Mouse (Mus musculus): Measurements from ENCODE around the gene Gnb1l. TPM values are rescaled to one million over a fixed set of nuclear protein-coding genes. Genes with fewer than 3 reads are reported as not detected.
A peak's percentile ranks its signal among the peaks of the same experiment; 100 is the strongest.
"Not testable (repeated sequence)": the region's sequence is repeated elsewhere in the genome, so short reads cannot be mapped to it uniquely, and the experiment has no call there.

Gnb1l gene
- polyA plus RNA-seq, 1 experiment from 2014 or later: 13.9 TPM

DNA sequence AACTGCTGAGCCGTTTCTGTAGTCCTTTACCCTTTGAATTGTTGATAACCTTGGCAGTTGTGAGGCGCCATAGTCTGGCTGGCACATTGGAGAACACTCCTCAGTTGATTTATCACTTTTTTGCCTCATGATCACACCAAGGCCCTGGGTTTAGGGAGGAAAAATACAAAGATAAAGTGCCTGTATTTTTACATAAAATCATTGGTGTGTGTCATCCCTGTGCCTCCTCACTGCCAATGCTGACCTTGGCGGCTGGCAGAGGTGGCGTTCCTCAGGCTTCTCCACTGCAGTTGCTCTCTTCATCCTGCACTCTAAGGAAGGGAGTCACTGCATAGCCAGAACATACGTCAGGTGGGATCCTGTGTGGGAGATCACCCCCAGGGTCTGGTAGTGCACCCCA is 13.2 kb downstream of the Gnb1l start:
- no peaks in the 10 kb centered on the region for H3K27me3 ChIP-seq
- ATAC-seq (ENCODE audit: low read depth): no peak
- no peak overlapping the region for H3K9ac ChIP-seq
- WGBS: 86% methylated on average over 5 of the region's 5 CpGs
- no peak overlapping the region for H3K27ac ChIP-seq (replicated peaks)
- H3K4me1 ChIP-seq (replicated peaks): no peaks in the 10 kb centered on the region
- H3K4me2 ChIP-seq: no peak overlapping the region
- no peaks in the 10 kb centered on the region for H3K9me3 ChIP-seq
- H3K36me3 ChIP-seq: no peaks in the 10 kb centered on the region
- H3K4me3 ChIP-seq: no peak overlapping the region

GRCm38 (mm10) chr16:18513508-18513907 is 15.0 kb downstream of the Gnb1l start:
- Histone ChIP-seq H3K4me2 (no peak overlapping the region), H3K27me3 (no peaks in the 10 kb centered on the region), H3K4me3 (no peak overlapping the region), H3K9ac (no peak overlapping the region), H3K27ac (replicated peaks) (no peak overlapping the region), H3K4me1 (replicated peaks) (no peaks in the 10 kb centered on the region), H3K9me3 (no peaks in the 10 kb centered on the region), H3K36me3 (no peaks in the 10 kb centered on the region)
- no peak for ATAC-seq (ENCODE audit: low read depth)
- 76% methylated on average over 6 of the region's 6 CpGs for WGBS

GRCm38 (mm10) chr16:18518091-18518490 is 19.6 kb downstream of the Gnb1l start:
- Histone ChIP-seq H3K27me3 (no peaks in the 10 kb centered on the region), H3K4me3 (no peak overlapping the region), H3K27ac (replicated peaks) (no peak overlapping the region), H3K9me3 (no peaks in the 10 kb centered on the region), H3K36me3 (no peaks in the 10 kb centered on the region), H3K9ac (no peak overlapping the region), H3K4me1 (replicated peaks) (no peaks in the 10 kb centered on the region), H3K4me2 (no peak overlapping the region)
- ATAC-seq (ENCODE audit: low read depth): no peak

DNA sequence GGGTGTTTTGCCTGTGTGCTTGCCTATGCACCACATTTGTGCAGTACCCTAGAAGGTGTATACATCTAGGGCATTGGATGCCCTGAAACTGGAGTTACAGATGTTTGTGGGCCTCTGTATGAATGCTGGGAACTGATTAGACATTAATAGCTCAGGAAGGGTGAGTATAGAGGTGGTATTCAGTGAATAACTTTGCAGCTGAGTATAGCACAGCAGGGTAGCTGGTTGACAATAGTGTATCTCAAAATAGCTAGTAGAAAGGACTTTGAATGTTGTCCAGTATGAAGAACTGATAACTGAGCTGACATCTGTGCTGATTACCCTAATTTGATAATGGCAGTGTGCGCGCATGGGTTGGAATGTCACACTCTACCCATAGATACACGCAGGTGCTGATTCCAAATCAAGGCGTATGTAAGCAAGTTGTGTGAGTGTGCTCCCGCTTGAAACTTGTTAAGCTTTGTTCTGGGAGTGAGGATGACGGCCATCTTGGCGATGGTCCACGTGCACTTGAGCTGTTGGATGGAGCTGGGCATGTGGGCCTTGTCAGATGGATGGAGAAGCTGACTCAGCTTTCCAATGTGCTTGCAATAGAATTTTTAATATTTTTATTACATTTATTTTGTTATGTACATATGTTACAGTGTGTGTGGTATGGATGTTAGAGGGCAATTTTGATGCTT is 25.2 kb downstream of the Gnb1l start:
- H3K9ac ChIP-seq: no peak overlapping the region
- no peaks in the 10 kb centered on the region for H3K9me3 ChIP-seq
- 95% methylated on average over 8 of the region's 8 CpGs for WGBS
- no peak overlapping the region for H3K27ac ChIP-seq (replicated peaks)
- H3K4me1 ChIP-seq (replicated peaks): no peaks in the 10 kb centered on the region
- H3K36me3 ChIP-seq: no peaks in the 10 kb centered on the region
- no peak overlapping the region for H3K4me3 ChIP-seq
- no peaks in the 10 kb centered on the region for H3K27me3 ChIP-seq
- no peak overlapping the region for H3K4me2 ChIP-seq
- no peak for ATAC-seq (ENCODE audit: low read depth)

DNA sequence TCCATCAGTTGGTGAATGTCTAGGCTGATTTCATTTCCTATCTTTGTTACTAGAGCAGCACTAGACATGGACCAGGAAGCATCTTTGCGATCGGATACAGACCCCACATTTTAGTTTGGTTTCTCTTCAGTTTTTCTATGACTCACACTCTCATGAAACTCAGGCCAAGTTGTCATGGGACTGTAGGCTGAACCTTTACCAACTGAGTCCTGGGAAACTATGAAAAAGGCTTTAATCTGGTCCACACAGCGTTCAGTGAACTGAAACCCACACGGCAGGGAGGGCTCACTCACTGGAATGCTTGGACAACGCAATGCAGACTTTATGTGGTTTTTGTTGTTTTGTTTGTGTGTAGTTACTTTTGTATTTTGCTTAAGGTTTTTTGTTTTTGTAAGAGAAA is 30.1 kb downstream of the Gnb1l start:
- ATAC-seq (ENCODE audit: low read depth): no peak
- Histone ChIP-seq H3K9ac (no peak overlapping the region), H3K27ac (replicated peaks) (no peak overlapping the region), H3K9me3 (no peaks in the 10 kb centered on the region), H3K36me3 (no peaks in the 10 kb centered on the region), H3K4me2 (no peak overlapping the region), H3K4me1 (replicated peaks) (no peaks in the 10 kb centered on the region), H3K4me3 (no peak overlapping the region), H3K27me3 (no peaks in the 10 kb centered on the region)
- WGBS: 93% methylated on average over 5 of the region's 5 CpGs

- H3K4me3 ChIP-seq; H3K9me3 ChIP-seq; H3K27ac ChIP-seq (replicated peaks); H3K4me1 ChIP-seq (replicated peaks); H3K9ac ChIP-seq; H3K4me2 ChIP-seq; H3K27me3 ChIP-seq; H3K36me3 ChIP-seq: not testable (repeated sequence)
- peak; percentile 96 for ATAC-seq (ENCODE audit: low read depth)
- 91% methylated on average over 7 of the region's 7 CpGs for WGBS
These were observed 34.5 kb downstream of the Gnb1l start for GRCm38 (mm10) chr16:18533061-18533460.

- no peak overlapping the region for H3K4me2 ChIP-seq
- no peak overlapping the region for H3K4me3 ChIP-seq
- H3K9me3 ChIP-seq: no peaks in the 10 kb centered on the region
- WGBS: 94% methylated on average over 3 of the region's 3 CpGs
- H3K9ac ChIP-seq: no peak overlapping the region
- H3K27me3 ChIP-seq: no peaks in the 10 kb centered on the region
- ATAC-seq (ENCODE audit: low read depth): no peak
- H3K4me1 ChIP-seq (replicated peaks): no peaks in the 10 kb centered on the region
- H3K27ac ChIP-seq (replicated peaks): no peak overlapping the region
- no peaks in the 10 kb centered on the region for H3K36me3 ChIP-seq
These were observed 39.0 kb downstream of the Gnb1l start for GRCm38 (mm10) chr16:18537407-18537990.

GRCm38 (mm10) chr16:18539281-18539680 is 40.8 kb downstream of the Gnb1l start:
- Histone ChIP-seq H3K4me3 (no peak overlapping the region), H3K27me3 (no peaks in the 10 kb centered on the region), H3K4me2 (no peak overlapping the region), H3K9me3 (no peaks in the 10 kb centered on the region), H3K27ac (replicated peaks) (no peak overlapping the region), H3K36me3 (no peaks in the 10 kb centered on the region), H3K9ac (no peak overlapping the region), H3K4me1 (replicated peaks) (no peaks in the 10 kb centered on the region; the same call in 1 of the 2 replicates)
- 85% methylated on average over 6 of the region's 6 CpGs for WGBS
- ATAC-seq (ENCODE audit: low read depth): no peak

DNA sequence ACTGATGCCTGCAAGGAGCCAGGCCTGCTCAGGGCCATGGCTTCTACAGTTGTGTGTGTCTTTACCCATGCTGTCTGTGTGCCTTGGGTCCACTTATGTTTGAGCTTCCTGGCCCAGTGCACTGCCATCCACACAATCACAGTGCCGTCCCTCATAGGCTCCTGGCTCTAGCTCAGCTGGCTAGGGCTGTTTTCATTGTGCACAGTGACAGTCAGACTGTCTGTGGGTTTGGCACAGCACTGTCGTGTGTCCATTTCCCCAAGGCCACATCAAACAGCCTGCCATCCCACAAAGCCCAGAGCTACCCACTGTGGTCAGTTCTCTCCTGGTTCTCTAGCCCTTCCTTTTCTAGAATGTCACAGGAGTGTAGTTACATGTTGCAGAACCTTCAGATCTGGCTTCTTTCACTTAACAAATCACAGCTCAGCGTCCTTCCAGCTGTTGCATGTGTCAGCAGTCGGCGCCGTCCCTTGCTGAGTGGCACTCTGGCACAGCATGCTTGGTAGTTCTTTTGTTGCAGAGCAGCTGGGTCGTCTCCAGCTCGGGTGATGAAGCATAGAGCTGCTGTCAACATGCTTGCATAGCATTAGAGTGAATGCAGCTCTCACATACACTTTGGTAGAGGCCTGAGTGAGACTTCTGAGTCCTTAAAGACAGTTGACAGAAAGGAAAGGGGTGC is 44.8 kb downstream of the Gnb1l start:
- Histone ChIP-seq H3K4me2 (no peak overlapping the region), H3K36me3 (no peaks in the 10 kb centered on the region), H3K9me3 (no peaks in the 10 kb centered on the region), H3K27ac (replicated peaks) (no peak overlapping the region), H3K27me3 (no peaks in the 10 kb centered on the region), H3K4me3 (no peak overlapping the region), H3K9ac (no peak overlapping the region), H3K4me1 (replicated peaks) (no peaks in the 10 kb centered on the region; the same call in 1 of the 2 replicates)
- ATAC-seq (ENCODE audit: low read depth): no peak
- 53% methylated on average over 8 of the region's 8 CpGs for WGBS

DNA sequence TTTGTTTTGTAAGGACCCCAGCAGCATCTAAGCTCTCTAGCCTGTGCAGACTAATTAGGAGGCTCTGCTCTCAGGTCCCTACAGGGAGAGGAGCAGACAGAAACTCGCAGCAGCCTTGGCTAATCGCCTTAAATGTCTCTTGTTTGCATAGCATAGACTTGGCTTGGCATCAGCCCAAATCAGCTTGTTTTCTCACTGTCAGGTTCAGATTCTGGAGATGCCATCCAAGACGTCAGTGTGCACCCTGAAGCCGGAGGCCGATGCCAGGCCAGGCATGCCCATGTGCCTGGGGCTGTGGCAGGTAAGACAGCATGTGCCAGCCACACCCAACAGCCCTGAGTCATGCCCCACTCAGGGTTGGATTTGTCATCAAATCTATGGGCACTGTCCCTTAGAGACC is 49.4 kb downstream of the Gnb1l start:
- H3K9me3 ChIP-seq: no peaks in the 10 kb centered on the region
- WGBS: 79% methylated on average over 5 of the region's 5 CpGs

DNA sequence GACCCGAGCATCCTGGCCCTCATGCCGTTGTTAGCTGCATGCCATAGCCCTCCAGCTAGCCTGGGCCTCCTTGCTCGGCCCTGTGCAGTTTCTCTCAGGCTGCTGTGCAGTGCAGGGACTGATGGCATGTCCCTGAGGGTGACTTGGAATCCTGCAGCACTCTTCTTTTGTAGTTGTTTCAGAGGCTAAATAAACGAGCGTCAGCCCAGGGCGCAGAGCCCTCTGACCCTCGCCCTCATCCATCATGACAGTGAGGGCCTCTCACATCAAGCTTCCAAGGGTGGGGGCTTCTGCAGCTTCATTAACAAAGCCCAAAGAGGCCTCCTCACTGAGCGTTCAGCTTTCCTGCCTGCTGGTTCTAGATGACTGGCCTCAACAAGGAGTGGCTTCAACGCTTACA is 53.1 kb downstream of the Gnb1l start:
- WGBS: 17% methylated on average over 9 of the region's 9 CpGs
- H3K27ac ChIP-seq (replicated peaks): no peak overlapping the region
- H3K27me3 ChIP-seq: peaks cover 3% of the 10 kb centered on the region; the same call in 1 of the 2 replicates
- no peak overlapping the region for H3K4me2 ChIP-seq
- ATAC-seq (ENCODE audit: low read depth): no peak
- no peaks in the 10 kb centered on the region for H3K9me3 ChIP-seq
- H3K9ac ChIP-seq: no peak overlapping the region
- no peaks in the 10 kb centered on the region for H3K36me3 ChIP-seq
- peaks cover 18% of the 10 kb centered on the region for H3K4me1 ChIP-seq (replicated peaks)
- no peak overlapping the region for H3K4me3 ChIP-seq

More for the DNA sequence above, 49.4 kb downstream of the Gnb1l start:
- Histone ChIP-seq H3K9ac (no peak overlapping the region), H3K27me3 (peaks cover 3% of the 10 kb centered on the region; the same call in 1 of the 2 replicates), H3K4me2 (no peak overlapping the region), H3K4me3 (no peak overlapping the region), H3K4me1 (replicated peaks) (peaks cover 18% of the 10 kb centered on the region), H3K27ac (replicated peaks) (no peak overlapping the region), H3K36me3 (no peaks in the 10 kb centered on the region)
- ATAC-seq (ENCODE audit: low read depth): no peak

DNA sequence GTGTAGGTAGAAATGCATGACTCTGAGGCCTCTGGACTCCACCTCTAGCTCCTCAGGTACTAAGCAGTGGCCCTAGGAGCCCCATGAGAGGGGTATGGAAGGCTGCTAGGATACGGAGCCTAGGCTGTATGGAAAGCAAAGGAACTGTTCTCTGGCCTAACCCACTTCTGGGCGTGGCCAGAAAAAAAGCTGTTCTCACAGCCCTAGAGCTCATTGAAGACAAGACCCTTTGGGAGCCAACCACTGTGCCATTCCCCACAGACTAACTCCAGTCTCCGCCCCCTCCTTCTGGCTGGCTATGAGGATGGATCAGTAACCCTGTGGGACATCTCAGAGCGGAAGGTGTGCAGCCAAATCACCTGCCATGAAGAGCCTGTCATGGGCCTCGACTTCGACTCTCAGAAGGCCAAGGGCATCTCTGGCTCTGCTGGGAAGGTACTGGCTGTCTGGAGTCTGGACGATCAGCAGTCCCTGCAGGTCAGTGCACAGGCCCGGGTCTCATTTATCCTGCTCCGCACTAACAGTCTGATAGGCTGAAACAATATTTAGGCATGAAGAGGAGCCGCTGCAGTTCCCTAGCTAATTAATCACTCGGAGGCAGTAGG is 53.7 kb downstream of the Gnb1l start:
- H3K9ac ChIP-seq: no peak overlapping the region
- peaks cover 18% of the 10 kb centered on the region for H3K4me1 ChIP-seq (replicated peaks)
- H3K4me3 ChIP-seq: no peak overlapping the region
- H3K27ac ChIP-seq (replicated peaks): no peak overlapping the region
- WGBS: 55% methylated on average over 11 of the region's 11 CpGs
- no peaks in the 10 kb centered on the region for H3K36me3 ChIP-seq
- H3K4me2 ChIP-seq: no peak overlapping the region
- H3K9me3 ChIP-seq: no peaks in the 10 kb centered on the region
- ATAC-seq (ENCODE audit: low read depth): no peak
- H3K27me3 ChIP-seq: peaks cover 3% of the 10 kb centered on the region; the same call in 1 of the 2 replicates

Measured in neural tube, embryonic 13.5 days (tissue).